Mouse (Mus musculus): ENCODE results near the gene BC030867. TPM values are rescaled to one million over a fixed set of nuclear protein-coding genes. Genes with fewer than 3 reads are reported as not detected.
A peak's percentile ranks its signal among the peaks of the same experiment; 100 is the strongest.

Gene BC030867
- total and polyA plus RNA-seq, 2 experiments from 2014 or later: 2.2 to 3.9 TPM

GRCm38 (mm10) chr11:102226067-102226978 lies 22.4 kb upstream of the BC030867 start:
- peaks cover 50% of the 10 kb centered on the region for H3K4me1 ChIP-seq (ENCODE audit: control insufficient read depth, insufficient read depth)
- no peak overlapping the region for H3K4me3 ChIP-seq (ENCODE audit: low read depth, low read length)
- no peaks in the 10 kb centered on the region for H3K27me3 ChIP-seq (ENCODE audit: control insufficient read depth, insufficient read depth, low read length)
- no peak overlapping the region for H3K9ac ChIP-seq (replicated peaks; ENCODE audit: low read depth, low read length)
- 74% methylated on average over 12 of the region's 12 CpGs for WGBS
- peaks cover 2% of the 10 kb centered on the region; the same call in 1 of the 2 replicates for H3K36me3 ChIP-seq (replicated peaks; ENCODE audit: control insufficient read depth, insufficient read depth, low read length)
- H3K27ac ChIP-seq (ENCODE audit: low read depth): no peak overlapping the region
- no peaks in the 10 kb centered on the region for H3K9me3 ChIP-seq (replicated peaks; ENCODE audit: control insufficient read depth, low read length)
- no peak for TF ChIP-seq EP300 (IDR thresholded peaks at IDR 0.05; ENCODE audit: low read depth)
- no peak for TF ChIP-seq CTCF (IDR thresholded peaks at IDR 0.05; ENCODE audit: low read depth)
- ATAC-seq (ENCODE audit: insufficient read depth, low read depth) (no peak), DNase-seq (ENCODE audit: low spot score) (no peak)
- H3K4me2 ChIP-seq (ENCODE audit: low read depth, low read length): no peak overlapping the region

GRCm38 (mm10) chr11:102227270-102228190 lies 21.2 kb upstream of the BC030867 start:
- peaks cover 38% of the 10 kb centered on the region for H3K4me1 ChIP-seq (ENCODE audit: control insufficient read depth, insufficient read depth)
- TF ChIP-seq EP300 (IDR thresholded peaks at IDR 0.05; ENCODE audit: low read depth) (no peak), CTCF (IDR thresholded peaks at IDR 0.05; ENCODE audit: low read depth) (no peak)
- ATAC-seq (ENCODE audit: insufficient read depth, low read depth): no peak
- peak overlapping the region; percentile 89; the same call in 1 of the 2 replicates for H3K4me3 ChIP-seq (ENCODE audit: low read depth, low read length)
- H3K36me3 ChIP-seq (replicated peaks; ENCODE audit: control insufficient read depth, insufficient read depth, low read length): no peaks in the 10 kb centered on the region
- H3K9ac ChIP-seq (replicated peaks; ENCODE audit: low read depth, low read length): no peak overlapping the region
- H3K27me3 ChIP-seq (ENCODE audit: control insufficient read depth, insufficient read depth, low read length): no peaks in the 10 kb centered on the region
- no peak for DNase-seq (ENCODE audit: low spot score)
- no peak overlapping the region for H3K27ac ChIP-seq (ENCODE audit: low read depth)
- WGBS: 30% methylated on average over 12 of the region's 12 CpGs
- no peaks in the 10 kb centered on the region for H3K9me3 ChIP-seq (replicated peaks; ENCODE audit: control insufficient read depth, low read length)
- peak overlapping the region; percentile 79 for H3K4me2 ChIP-seq (ENCODE audit: low read depth, low read length)

GRCm38 (mm10) chr11:102228191-102228545 lies 20.5 kb upstream of the BC030867 start:
- TF ChIP-seq EP300 (IDR thresholded peaks at IDR 0.05; ENCODE audit: low read depth) (no peak), CTCF (IDR thresholded peaks at IDR 0.05; ENCODE audit: low read depth) (no peak)
- ATAC-seq (ENCODE audit: insufficient read depth, low read depth) (no peak), DNase-seq (ENCODE audit: low spot score) (no peak)
- H3K4me2 ChIP-seq (ENCODE audit: low read depth, low read length): peak overlapping the region; percentile 79
- H3K27me3 ChIP-seq (ENCODE audit: control insufficient read depth, insufficient read depth, low read length): no peaks in the 10 kb centered on the region
- WGBS: 29% methylated on average over 9 of the region's 9 CpGs
- H3K36me3 ChIP-seq (replicated peaks; ENCODE audit: control insufficient read depth, insufficient read depth, low read length): no peaks in the 10 kb centered on the region
- no peaks in the 10 kb centered on the region for H3K9me3 ChIP-seq (replicated peaks; ENCODE audit: control insufficient read depth, low read length)
- peaks cover 33% of the 10 kb centered on the region for H3K4me1 ChIP-seq (ENCODE audit: control insufficient read depth, insufficient read depth)
- no peak overlapping the region for H3K27ac ChIP-seq (ENCODE audit: low read depth)
- H3K4me3 ChIP-seq (ENCODE audit: low read depth, low read length): peak overlapping the region; percentile 89
- 0 out of 2 replicates have a peak overlapping the region, but pooled peaks have one; percentile 93 for H3K9ac ChIP-seq (replicated peaks; ENCODE audit: low read depth, low read length)

- no peak for ATAC-seq (ENCODE audit: insufficient read depth, low read depth)
- WGBS: 12% methylated on average over 7 of the region's 7 CpGs
Measured at GRCm38 (mm10) chr11:102228646-102229268, 19.9 kb upstream of the BC030867 start.

More at GRCm38 (mm10) chr11:102228646-102229268, 19.9 kb upstream of the BC030867 start:
- no peaks in the 10 kb centered on the region for H3K36me3 ChIP-seq (replicated peaks; ENCODE audit: control insufficient read depth, insufficient read depth, low read length)
- no peak overlapping the region for H3K27ac ChIP-seq (ENCODE audit: low read depth)
- H3K9me3 ChIP-seq (replicated peaks; ENCODE audit: control insufficient read depth, low read length): no peaks in the 10 kb centered on the region
- peak overlapping the region; percentile 79 for H3K4me2 ChIP-seq (ENCODE audit: low read depth, low read length)
- H3K9ac ChIP-seq (replicated peaks; ENCODE audit: low read depth, low read length): peak overlapping the region; percentile 93
- TF ChIP-seq EP300 (IDR thresholded peaks at IDR 0.05; ENCODE audit: low read depth) (no peak), CTCF (IDR thresholded peaks at IDR 0.05; ENCODE audit: low read depth) (no peak)
- no peak for DNase-seq (ENCODE audit: low spot score)
- peaks cover 33% of the 10 kb centered on the region for H3K4me1 ChIP-seq (ENCODE audit: control insufficient read depth, insufficient read depth)
- no peaks in the 10 kb centered on the region for H3K27me3 ChIP-seq (ENCODE audit: control insufficient read depth, insufficient read depth, low read length)
- peak overlapping the region; percentile 89 for H3K4me3 ChIP-seq (ENCODE audit: low read depth, low read length)
